Mouse (Mus musculus): ENCODE data around the gene Grin2b. TPM values are rescaled to one million over a fixed set of nuclear protein-coding genes. Genes with fewer than 3 reads are reported as not detected.
A peak's percentile ranks its signal among the peaks of the same experiment; 100 is the strongest.
"Not testable (repeated sequence)": the region's sequence is repeated elsewhere in the genome, so short reads cannot be mapped to it uniquely, and the experiment has no call there.

Gene Grin2b
- polyA plus RNA-seq, 1 experiment from 2014 or later, result 22.3 TPM

- H3K36me3 ChIP-seq (ENCODE audit: control insufficient read depth, insufficient read depth, low read length), result no peaks in the 10 kb centered on the region
- no peak overlapping the region for H3K9ac ChIP-seq (ENCODE audit: low read length)
- H3K27ac ChIP-seq (ENCODE audit: low read depth, low read length), result no peak overlapping the region
- H3K4me1 ChIP-seq (ENCODE audit: control insufficient read depth, insufficient read depth, low read length), result no peaks in the 10 kb centered on the region
- H3K27me3 ChIP-seq (replicated peaks; ENCODE audit: control insufficient read depth, insufficient read depth, low read length), result no peaks in the 10 kb centered on the region
- H3K4me2 ChIP-seq (ENCODE audit: low read length), result no peak overlapping the region
- DNase-seq (ENCODE audit: low spot score) (no peak), ATAC-seq (no peak)
- WGBS, result 60% methylated on average over 5 of the region's 5 CpGs
- H3K9me3 ChIP-seq (replicated peaks; ENCODE audit: control insufficient read depth, low read length), result no peaks in the 10 kb centered on the region
- no peak overlapping the region for H3K4me3 ChIP-seq (ENCODE audit: low read depth, low read length)
Measured at GRCm38 (mm10) chr6:135833542-135833941, 339.8 kb downstream of the Grin2b start.

- ATAC-seq, result no peak
- no peaks in the 10 kb centered on the region for H3K9me3 ChIP-seq (replicated peaks; ENCODE audit: control insufficient read depth, low read length)
- no peak overlapping the region for H3K27ac ChIP-seq (ENCODE audit: low read depth, low read length)
- no peak overlapping the region for H3K4me2 ChIP-seq (ENCODE audit: low read length)
- no peak overlapping the region for H3K9ac ChIP-seq (ENCODE audit: low read length)
- H3K4me1 ChIP-seq (ENCODE audit: control insufficient read depth, insufficient read depth, low read length), result no peaks in the 10 kb centered on the region
- no peaks in the 10 kb centered on the region for H3K36me3 ChIP-seq (ENCODE audit: control insufficient read depth, insufficient read depth, low read length)
- no peak for DNase-seq (ENCODE audit: low spot score)
- H3K4me3 ChIP-seq (ENCODE audit: low read depth, low read length), result no peak overlapping the region
- WGBS, result 93% methylated on average over 3 of the region's 3 CpGs
- no peaks in the 10 kb centered on the region for H3K27me3 ChIP-seq (replicated peaks; ENCODE audit: control insufficient read depth, insufficient read depth, low read length)
Measured at GRCm38 (mm10) chr6:135832041-135832440, 341.3 kb downstream of the Grin2b start.

- no peaks in the 10 kb centered on the region for H3K4me1 ChIP-seq (ENCODE audit: control insufficient read depth, insufficient read depth, low read length)
- H3K36me3 ChIP-seq (ENCODE audit: control insufficient read depth, insufficient read depth, low read length), result no peaks in the 10 kb centered on the region
- H3K4me2 ChIP-seq (ENCODE audit: low read length), result no peak overlapping the region
- no peak overlapping the region for H3K4me3 ChIP-seq (ENCODE audit: low read depth, low read length)
- H3K27ac ChIP-seq (ENCODE audit: low read depth, low read length), result no peak overlapping the region
- no peaks in the 10 kb centered on the region for H3K9me3 ChIP-seq (replicated peaks; ENCODE audit: control insufficient read depth, low read length)
- ATAC-seq, result no peak
- 98% methylated on average over 1 of the region's 1 CpGs for WGBS
- H3K27me3 ChIP-seq (replicated peaks; ENCODE audit: control insufficient read depth, insufficient read depth, low read length), result no peaks in the 10 kb centered on the region
- DNase-seq (ENCODE audit: low spot score), result no peak
- H3K9ac ChIP-seq (ENCODE audit: low read length), result no peak overlapping the region
Measured at GRCm38 (mm10) chr6:135831032-135831431, 342.3 kb downstream of the Grin2b start.

GRCm38 (mm10) chr6:135829458-135829857, 343.9 kb downstream of the Grin2b start:
- H3K4me2 ChIP-seq (ENCODE audit: low read length), result no peak overlapping the region
- H3K36me3 ChIP-seq (ENCODE audit: control insufficient read depth, insufficient read depth, low read length), result no peaks in the 10 kb centered on the region
- no peak overlapping the region for H3K4me3 ChIP-seq (ENCODE audit: low read depth, low read length)
- WGBS, result 79% methylated on average over 7 of the region's 7 CpGs
- no peak overlapping the region for H3K27ac ChIP-seq (ENCODE audit: low read depth, low read length)
- no peaks in the 10 kb centered on the region for H3K27me3 ChIP-seq (replicated peaks; ENCODE audit: control insufficient read depth, insufficient read depth, low read length)
- H3K4me1 ChIP-seq (ENCODE audit: control insufficient read depth, insufficient read depth, low read length), result no peaks in the 10 kb centered on the region
- no peak overlapping the region for H3K9ac ChIP-seq (ENCODE audit: low read length)
- DNase-seq (ENCODE audit: low spot score), result no peak
- H3K9me3 ChIP-seq (replicated peaks; ENCODE audit: control insufficient read depth, low read length), result no peaks in the 10 kb centered on the region
- ATAC-seq, result no peak

GRCm38 (mm10) chr6:135828976-135829375, 344.3 kb downstream of the Grin2b start:
- H3K27me3 ChIP-seq (replicated peaks; ENCODE audit: control insufficient read depth, insufficient read depth, low read length), result no peaks in the 10 kb centered on the region
- H3K27ac ChIP-seq (ENCODE audit: low read depth, low read length), result no peak overlapping the region
- no peaks in the 10 kb centered on the region for H3K36me3 ChIP-seq (ENCODE audit: control insufficient read depth, insufficient read depth, low read length)
- no peaks in the 10 kb centered on the region for H3K4me1 ChIP-seq (ENCODE audit: control insufficient read depth, insufficient read depth, low read length)
- DNase-seq (ENCODE audit: low spot score), result peak; percentile 28
- ATAC-seq, result peak; percentile 52; the same call in 1 of the 2 replicates
- 43% methylated on average over 4 of the region's 4 CpGs for WGBS
- H3K9me3 ChIP-seq (replicated peaks; ENCODE audit: control insufficient read depth, low read length), result no peaks in the 10 kb centered on the region
- no peak overlapping the region for H3K4me3 ChIP-seq (ENCODE audit: low read depth, low read length)
- H3K4me2 ChIP-seq (ENCODE audit: low read length), result no peak overlapping the region
- no peak overlapping the region for H3K9ac ChIP-seq (ENCODE audit: low read length)

- H3K4me2 ChIP-seq (ENCODE audit: low read length), result no peak overlapping the region
- H3K9me3 ChIP-seq (replicated peaks; ENCODE audit: control insufficient read depth, low read length), result no peaks in the 10 kb centered on the region
- H3K9ac ChIP-seq (ENCODE audit: low read length), result no peak overlapping the region
- 20% methylated on average over 4 of the region's 4 CpGs for WGBS
- H3K36me3 ChIP-seq (ENCODE audit: control insufficient read depth, insufficient read depth, low read length), result no peaks in the 10 kb centered on the region
- H3K27ac ChIP-seq (ENCODE audit: low read depth, low read length), result no peak overlapping the region
- no peak overlapping the region for H3K4me3 ChIP-seq (ENCODE audit: low read depth, low read length)
- DNase-seq (ENCODE audit: low spot score) (peak; percentile 80), ATAC-seq (0 out of 2 replicates have a peak, but pooled peaks have one; percentile 52)
- H3K4me1 ChIP-seq (ENCODE audit: control insufficient read depth, insufficient read depth, low read length), result no peaks in the 10 kb centered on the region
- no peaks in the 10 kb centered on the region for H3K27me3 ChIP-seq (replicated peaks; ENCODE audit: control insufficient read depth, insufficient read depth, low read length)
Measured at GRCm38 (mm10) chr6:135827942-135828341, 345.4 kb downstream of the Grin2b start.

- H3K4me1 ChIP-seq (ENCODE audit: control insufficient read depth, insufficient read depth, low read length), result no peaks in the 10 kb centered on the region
- ATAC-seq (no peak), DNase-seq (ENCODE audit: low spot score) (no peak)
- H3K9me3 ChIP-seq (replicated peaks; ENCODE audit: control insufficient read depth, low read length), result no peaks in the 10 kb centered on the region
- no peaks in the 10 kb centered on the region for H3K36me3 ChIP-seq (ENCODE audit: control insufficient read depth, insufficient read depth, low read length)
- H3K9ac ChIP-seq (ENCODE audit: low read length), result no peak overlapping the region
- H3K27me3 ChIP-seq (replicated peaks; ENCODE audit: control insufficient read depth, insufficient read depth, low read length), result no peaks in the 10 kb centered on the region
- 87% methylated on average over 3 of the region's 3 CpGs for WGBS
- H3K27ac ChIP-seq (ENCODE audit: low read depth, low read length), result no peak overlapping the region
- no peak overlapping the region for H3K4me3 ChIP-seq (ENCODE audit: low read depth, low read length)
- no peak overlapping the region for H3K4me2 ChIP-seq (ENCODE audit: low read length)
Measured at GRCm38 (mm10) chr6:135827317-135827716, 346.0 kb downstream of the Grin2b start.

- H3K27ac ChIP-seq (ENCODE audit: low read depth, low read length); H3K9ac ChIP-seq (ENCODE audit: low read length); H3K9me3 ChIP-seq (replicated peaks; ENCODE audit: control insufficient read depth, low read length); H3K4me2 ChIP-seq (ENCODE audit: low read length); H3K27me3 ChIP-seq (replicated peaks; ENCODE audit: control insufficient read depth, insufficient read depth, low read length); H3K36me3 ChIP-seq (ENCODE audit: control insufficient read depth, insufficient read depth, low read length); DNase-seq (ENCODE audit: low spot score); H3K4me1 ChIP-seq (ENCODE audit: control insufficient read depth, insufficient read depth, low read length); H3K4me3 ChIP-seq (ENCODE audit: low read depth, low read length); ATAC-seq: not testable (repeated sequence)
- 98% methylated on average over 7 of the region's 7 CpGs for WGBS
Measured at GRCm38 (mm10) chr6:135826776-135827175, 346.5 kb downstream of the Grin2b start.

GRCm38 (mm10) chr6:135817391-135817790, 355.9 kb downstream of the Grin2b start:
- WGBS, result 78% methylated on average over 2 of the region's 2 CpGs
- H3K4me1 ChIP-seq (ENCODE audit: control insufficient read depth, insufficient read depth, low read length), result no peaks in the 10 kb centered on the region
- no peak for DNase-seq (ENCODE audit: low spot score)
- no peak overlapping the region for H3K4me3 ChIP-seq (ENCODE audit: low read depth, low read length)
- H3K27me3 ChIP-seq (replicated peaks; ENCODE audit: control insufficient read depth, insufficient read depth, low read length), result no peaks in the 10 kb centered on the region
- H3K9ac ChIP-seq (ENCODE audit: low read length), result no peak overlapping the region
- H3K36me3 ChIP-seq (ENCODE audit: control insufficient read depth, insufficient read depth, low read length), result no peaks in the 10 kb centered on the region
- no peak overlapping the region for H3K4me2 ChIP-seq (ENCODE audit: low read length)
- H3K9me3 ChIP-seq (replicated peaks; ENCODE audit: control insufficient read depth, low read length), result no peaks in the 10 kb centered on the region
- no peak for ATAC-seq
- H3K27ac ChIP-seq (ENCODE audit: low read depth, low read length), result no peak overlapping the region

Data from forebrain, embryonic 14.5 days (tissue).